Mouse (Mus musculus) myocyte (in vitro differentiated cells): ENCODE data around the gene Hipk2.

Experiments used
- CEBPB ChIP-seq: IDR thresholded peaks from 2 replicates; pipeline ENCODE4 v1.6.1; 2011; ENCODE audit warnings: mild to moderate bottlenecking, moderate library complexity; ENCODE audit not compliant: poor library complexity, insufficient read depth, severe bottlenecking
- MAX ChIP-seq: IDR thresholded peaks from one replicate; pipeline ENCODE4 v1.6.1; 2011; ENCODE audit warnings: low read depth, mild to moderate bottlenecking, control low read depth
- MYOD1 ChIP-seq, 3 experiments: IDR thresholded peaks; one replicate each; pipeline ENCODE4 v1.6.1; 2011; ENCODE audit warnings: control low read depth in 2 of 3, low read depth in 2 of 3, mild to moderate bottlenecking in 2 of 3, moderate library complexity in 1 of 3; ENCODE audit not compliant: insufficient read length in 2 of 3, control insufficient read depth in 1 of 3
- POLR2A ChIP-seq: IDR thresholded peaks from one replicate; pipeline ENCODE4 v1.6.1; 2011; ENCODE audit warnings: low read depth, mild to moderate bottlenecking, control low read depth, moderate library complexity; ENCODE audit not compliant: insufficient read length
- POLR2AphosphoS2 ChIP-seq: IDR thresholded peaks from one replicate; pipeline ENCODE4 v1.6.1; 2011; ENCODE audit warnings: low read depth, control low read depth; ENCODE audit not compliant: insufficient read length
- REST ChIP-seq: IDR thresholded peaks from one replicate; pipeline ENCODE4 v1.6.1; 2011; ENCODE audit warnings: mild to moderate bottlenecking, control low read depth, moderate library complexity; ENCODE audit not compliant: insufficient read depth, insufficient read length
- SRF ChIP-seq: IDR thresholded peaks from one replicate; pipeline ENCODE4 v1.6.1; 2011; ENCODE audit warnings: low read depth; ENCODE audit not compliant: control insufficient read depth, insufficient read length
- TCF12 ChIP-seq: IDR thresholded peaks from one replicate; pipeline ENCODE4 v1.6.1; 2011; ENCODE audit warnings: mild to moderate bottlenecking, control low read depth; ENCODE audit not compliant: poor library complexity, insufficient read depth, severe bottlenecking
- TCF3 ChIP-seq: IDR thresholded peaks from one replicate; pipeline ENCODE4 v1.6.1; 2011; ENCODE audit warnings: low read depth, control low read depth; ENCODE audit not compliant: insufficient read length
- USF1 ChIP-seq: IDR thresholded peaks from one replicate; pipeline ENCODE4 v1.6.1; 2011; ENCODE audit warnings: low read depth, mild to moderate bottlenecking, control low read depth, moderate library complexity

GRCm38 (mm10) chr6:38649545-38649944, 226.4 kb downstream of the Hipk2 start:
- TF ChIP-seq POLR2A: no peak
- TF ChIP-seq USF1: no peak
- no peak for TF ChIP-seq TCF12
- no peak for TF ChIP-seq MAX
- TF ChIP-seq TCF3: no peak
- TF ChIP-seq CEBPB: no peak
- TF ChIP-seq MYOD1 (IDR thresholded peaks at IDR 0.05; ENCODE audit: control insufficient read depth in 1 of 3, insufficient read length in 2 of 3, low read depth in 2 of 3): no peak
- no peak for TF ChIP-seq SRF
- TF ChIP-seq REST: no peak
- TF ChIP-seq POLR2AphosphoS2: no peak
